Mouse (Mus musculus) layer of hippocampus, postnatal 10 days (tissue): ENCODE data around the gene Ggct. TPM values are rescaled to one million over a fixed set of nuclear protein-coding genes. Genes with fewer than 3 reads are reported as not detected.

Source experiments
- DNase-seq, 2 experiments: peaks; one replicate each; pipeline ENCODE4 v3.0.0; 2021; ENCODE audit warnings: low spot score in 2 of 2
- long read RNA-seq: library from polyadenylated mRNA; stranded (forward); transcript quantifications from one replicate; pipeline ENCODE4 v2.0.0, GENCODE M21; 2023
- total RNA-seq, 2 experiments: library from RNA; stranded (reverse); gene quantifications; 2 replicates each; pipeline ENCODE4 v1.2.3; 2021

The Ggct gene
- 10 to 100 TPM; 37.8 to 39.9 TPM for total RNA-seq
- long read RNA-seq, transcript Ggct-205 (4 exons, 431 nt): minor isoform, 5 of 30 reads
- long read RNA-seq, transcript Ggct-202 (4 exons, 3,960 nt): major isoform, 23 of 30 reads
- long read RNA-seq, partial matches to known transcripts: 0 of 30 reads
- long read RNA-seq, other reads (novel, unspliced or antisense): 2 of 30 reads

DNA sequence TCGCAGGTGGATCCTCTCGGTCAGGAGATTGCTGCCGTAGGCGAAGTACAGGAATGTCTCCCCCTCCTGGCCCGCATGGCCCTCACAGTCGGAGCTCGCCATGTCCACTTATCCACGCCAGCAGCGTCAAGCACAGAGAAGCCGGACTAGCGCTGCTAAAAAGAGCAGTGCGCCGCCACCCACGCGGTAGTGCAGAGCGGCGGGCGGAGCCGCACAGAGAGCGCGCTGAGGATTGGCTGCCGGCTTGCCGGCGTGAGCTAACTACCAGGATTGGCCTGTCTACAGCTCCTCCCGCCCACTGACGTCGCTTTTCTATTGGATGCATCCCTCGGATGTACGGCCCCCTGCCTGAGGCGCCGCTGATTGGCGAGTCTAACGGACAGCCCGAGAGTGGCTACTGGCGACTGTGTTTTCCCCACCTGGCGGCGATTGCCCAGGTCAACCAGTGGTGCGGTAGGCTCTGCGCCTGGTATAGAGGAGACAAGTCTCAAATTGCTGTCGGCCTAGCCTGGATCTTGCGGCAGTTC, at the start of gene Ggct:
Ggct (minus strand) TSS at position 217 of the 527 bp plus-strand sequence.
- DNase-seq: peak; percentile 91 to 93

DNA sequence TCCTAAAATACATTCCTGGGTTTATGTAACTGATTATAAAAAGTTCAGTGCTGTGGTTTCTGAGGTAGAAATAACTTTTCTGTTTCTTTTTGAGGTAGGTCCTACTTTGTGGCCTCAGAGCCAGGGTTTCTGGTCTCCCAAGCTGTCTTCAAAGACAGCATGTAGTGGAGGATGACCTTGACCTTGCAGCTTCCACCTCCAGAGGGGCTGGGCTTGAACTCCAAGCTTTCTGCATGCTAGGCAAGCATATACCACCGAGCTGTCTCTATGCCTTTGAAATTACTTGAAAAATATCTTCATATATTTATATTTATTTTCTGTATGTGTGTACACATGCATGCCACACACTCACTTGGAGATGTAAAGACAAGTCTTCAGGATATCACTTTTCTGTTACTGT, 47.3 kb upstream of the Ggct start:
- no peak for DNase-seq

DNA sequence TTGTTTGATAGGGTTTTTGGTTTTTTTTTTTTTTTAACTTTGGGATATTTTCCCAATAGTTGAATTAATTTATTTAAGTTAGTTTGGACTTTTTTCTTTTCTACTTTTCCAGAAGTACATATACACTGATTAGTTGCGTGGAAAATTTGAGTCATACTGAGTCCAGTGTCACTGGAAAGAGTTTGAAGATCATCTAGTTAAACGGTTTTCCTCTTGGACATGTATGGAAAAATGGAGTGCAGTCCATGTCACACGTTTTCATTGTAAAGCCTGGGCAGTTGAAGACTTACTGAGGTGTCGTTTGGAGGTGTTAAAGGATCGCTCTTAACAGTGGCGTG, 46.7 kb upstream of the Ggct start:
- no peak for DNase-seq

DNA sequence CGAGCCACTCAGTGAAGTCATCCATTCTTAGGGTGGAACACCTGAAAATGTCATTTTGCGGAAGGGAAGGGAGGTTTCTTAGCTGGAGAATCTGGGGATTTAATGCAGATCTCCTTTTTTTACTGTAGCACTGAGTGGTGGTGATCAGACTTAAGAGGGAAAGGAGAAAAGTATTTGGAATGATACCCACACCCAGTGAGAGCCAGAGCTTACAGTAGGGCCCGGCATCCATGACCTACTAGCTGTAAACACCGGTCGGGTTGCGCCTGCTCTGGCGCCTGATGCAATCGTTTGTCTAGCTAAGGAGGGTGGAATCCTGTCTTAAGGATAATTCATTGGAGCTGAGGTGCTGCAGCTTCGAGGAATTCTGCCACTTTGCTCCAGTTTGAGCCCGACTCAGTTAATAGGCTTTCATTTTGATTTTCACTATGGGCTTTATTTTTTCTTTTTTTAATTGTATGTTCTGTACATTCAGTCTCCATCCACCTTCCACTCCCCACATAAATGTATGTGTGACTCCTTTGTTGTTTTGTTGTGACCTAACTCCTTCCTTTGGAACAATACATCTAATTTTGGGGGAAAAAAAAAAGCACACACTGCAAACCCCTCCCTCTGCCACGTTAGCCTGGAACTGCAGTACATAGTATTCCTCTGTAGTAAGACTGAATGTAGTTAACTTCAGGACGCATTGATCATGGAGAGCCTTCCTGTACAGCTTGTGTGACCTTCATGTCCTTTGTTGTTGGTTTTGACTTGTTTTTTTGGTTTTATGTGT, 46.1 kb upstream of the Ggct start:
- DNase-seq: no peak

DNA sequence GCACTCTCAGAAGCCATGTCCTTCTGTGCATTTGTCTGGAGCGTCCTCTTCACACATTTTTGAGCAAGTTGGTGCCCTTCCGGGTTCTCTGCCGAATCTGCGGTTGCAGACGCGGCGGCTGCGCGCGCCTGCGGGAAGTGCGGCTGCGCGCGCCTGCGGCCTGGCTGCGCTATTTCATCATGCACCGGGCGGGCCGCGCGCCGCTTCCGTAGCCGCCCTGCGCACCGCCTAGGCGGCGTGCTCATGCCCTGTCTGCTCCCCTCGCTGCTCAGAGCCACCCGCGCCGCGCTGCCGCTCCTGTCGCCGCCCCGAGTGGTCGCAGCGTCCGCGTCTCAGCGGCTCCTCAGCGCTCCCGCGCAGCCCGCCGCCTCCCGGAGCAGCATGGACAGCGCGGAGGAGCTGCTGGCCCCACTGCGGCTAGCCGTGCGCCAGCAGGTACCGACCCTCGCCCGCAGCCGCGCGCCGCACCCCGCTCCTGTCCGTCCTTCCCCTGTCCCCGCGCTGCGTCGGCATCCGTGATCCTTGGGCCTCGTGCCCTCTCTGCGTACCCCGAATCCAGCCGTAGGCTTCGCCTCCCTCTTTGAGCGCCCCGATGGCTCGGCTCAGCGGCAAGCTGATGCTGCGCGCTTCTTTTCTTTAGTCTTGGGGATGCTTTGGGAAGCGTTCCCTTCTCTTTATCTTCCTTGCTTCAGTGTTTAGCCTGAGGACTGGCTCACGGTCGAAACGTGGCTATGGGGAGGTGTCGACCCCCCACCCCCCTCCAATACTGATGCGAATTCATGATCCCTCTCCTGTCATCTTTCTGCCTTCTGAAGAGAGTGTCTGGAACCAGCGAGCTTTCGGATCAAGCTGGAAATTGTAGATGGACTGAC, 45.3 kb upstream of the Ggct start, which contains the start of gene Gars:
Gars (plus strand) TSS at position 209 of the 872 bp plus-strand sequence.
- peak; percentile 80 to 90 for DNase-seq

DNA sequence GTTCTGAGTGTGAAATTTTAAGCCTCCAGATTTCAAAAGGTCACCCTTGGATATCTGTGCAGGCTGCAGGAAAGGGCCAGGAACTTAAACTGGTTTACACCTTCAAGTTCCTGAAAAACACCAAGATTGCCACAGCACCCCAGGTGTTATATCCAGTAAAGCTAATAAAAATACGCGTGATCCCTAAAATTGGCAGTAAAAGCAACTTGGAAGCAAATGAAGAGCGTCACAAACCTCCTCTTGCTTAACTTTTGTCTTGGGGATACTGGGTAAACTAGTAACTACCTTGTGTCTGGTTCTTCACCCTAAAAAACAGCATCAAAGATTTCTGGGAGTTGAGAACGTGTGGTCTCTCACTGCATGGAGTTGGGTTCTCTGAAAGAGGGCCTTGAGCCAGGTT, 44.0 kb upstream of the Ggct start:
- DNase-seq: no peak

DNA sequence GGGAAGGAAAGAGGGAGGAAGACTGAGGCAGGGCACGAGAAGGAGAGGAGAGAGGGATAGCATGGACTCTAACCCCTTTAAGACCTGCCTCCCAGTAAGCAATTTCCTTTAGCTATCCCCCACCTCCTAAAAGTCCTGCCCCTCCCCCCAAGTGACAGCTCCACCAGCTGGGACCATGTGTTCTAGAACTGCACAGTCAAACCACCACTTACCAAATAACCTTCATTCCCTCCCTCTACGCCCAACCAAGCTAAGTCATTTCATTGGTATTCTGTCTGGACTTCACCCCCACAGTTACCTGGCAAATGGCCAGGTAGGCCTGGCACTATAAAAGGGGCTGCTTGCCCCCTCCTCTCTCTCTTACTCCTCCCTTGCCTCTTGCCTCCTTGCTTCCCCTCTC, 34.9 kb upstream of the Ggct start:
- DNase-seq: no peak

DNA sequence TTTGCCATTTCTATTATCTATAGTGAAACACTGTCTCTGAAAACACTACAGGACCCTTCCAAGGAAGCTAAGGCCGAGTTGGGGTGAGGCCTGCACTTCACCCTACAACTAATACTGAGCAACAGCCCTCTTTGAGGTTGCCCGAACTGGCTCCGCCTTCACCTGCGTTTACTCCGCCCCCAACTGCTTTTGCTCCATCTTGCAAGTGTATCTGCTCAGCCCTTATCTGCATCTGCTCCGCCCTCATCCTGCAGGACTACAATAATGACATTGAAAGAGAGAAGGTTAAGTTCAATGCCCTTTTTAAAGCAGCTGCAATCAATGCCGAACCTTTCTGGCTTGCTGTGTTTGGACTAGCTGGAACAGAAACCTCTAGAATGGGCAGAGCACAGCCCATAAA, 29.1 kb upstream of the Ggct start:
- no peak for DNase-seq

DNA sequence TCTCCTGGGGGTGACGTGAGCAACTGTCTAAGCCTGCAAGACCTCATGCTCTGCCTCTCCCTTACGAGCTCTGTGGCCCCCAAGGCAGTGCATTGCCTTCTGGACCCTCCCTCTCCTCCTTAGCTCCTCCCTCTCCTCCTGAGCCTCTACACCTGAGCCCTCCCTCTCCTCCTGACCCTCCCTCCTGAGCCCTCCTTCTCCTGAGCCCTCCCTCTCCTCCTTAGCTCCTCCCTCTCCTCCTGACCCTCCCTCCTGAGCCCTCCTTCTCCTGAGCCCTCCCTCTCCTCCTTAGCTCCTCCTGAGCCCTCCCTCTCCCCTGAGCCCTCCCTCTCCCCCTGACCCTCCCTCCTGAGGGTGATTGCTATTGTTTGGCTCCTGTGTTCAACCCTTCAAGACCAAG, 25.7 kb upstream of the Ggct start:
- DNase-seq: no peak

DNA sequence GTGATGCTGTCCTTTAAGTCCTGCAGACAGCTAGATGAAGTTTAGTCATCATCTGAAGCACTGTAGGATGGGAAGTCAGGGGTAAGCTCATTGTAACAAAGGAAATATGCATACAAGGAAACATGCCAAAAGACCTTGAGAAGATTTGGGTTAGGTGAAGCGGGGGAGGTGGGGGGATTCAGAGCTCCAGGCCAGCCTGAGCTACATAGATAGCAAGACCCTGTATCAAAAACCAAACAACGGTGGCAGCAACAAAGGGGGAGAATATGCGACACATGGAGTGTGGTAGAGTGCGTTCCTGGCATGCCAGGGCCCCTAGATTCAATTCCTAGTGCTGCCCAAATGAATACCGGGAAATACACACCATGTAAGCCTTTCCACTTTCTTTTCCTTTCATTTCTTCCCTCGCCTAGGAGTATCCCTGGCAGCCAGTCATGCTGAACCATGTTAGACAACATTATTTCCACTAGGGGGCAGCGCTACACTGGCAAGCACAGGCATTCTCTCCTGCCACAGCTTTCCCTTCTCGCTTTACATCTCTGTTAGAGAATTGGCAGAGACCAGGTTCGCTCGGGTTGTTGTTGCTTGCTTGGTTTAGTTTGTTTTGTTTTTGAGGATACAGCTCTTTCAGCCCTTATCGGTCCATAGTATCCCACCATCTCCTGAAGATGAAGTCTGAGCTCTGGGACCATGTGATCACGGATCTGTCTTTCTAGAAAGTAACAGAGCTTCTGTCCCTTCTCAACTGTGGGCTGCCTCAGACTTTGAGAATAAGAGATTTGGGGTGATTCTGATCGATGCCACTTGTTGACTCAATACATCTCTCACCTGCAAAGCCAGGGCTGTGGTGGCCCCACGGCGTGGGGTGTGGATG, 24.2 kb upstream of the Ggct start:
- DNase-seq: peak; percentile 60 to 67

DNA sequence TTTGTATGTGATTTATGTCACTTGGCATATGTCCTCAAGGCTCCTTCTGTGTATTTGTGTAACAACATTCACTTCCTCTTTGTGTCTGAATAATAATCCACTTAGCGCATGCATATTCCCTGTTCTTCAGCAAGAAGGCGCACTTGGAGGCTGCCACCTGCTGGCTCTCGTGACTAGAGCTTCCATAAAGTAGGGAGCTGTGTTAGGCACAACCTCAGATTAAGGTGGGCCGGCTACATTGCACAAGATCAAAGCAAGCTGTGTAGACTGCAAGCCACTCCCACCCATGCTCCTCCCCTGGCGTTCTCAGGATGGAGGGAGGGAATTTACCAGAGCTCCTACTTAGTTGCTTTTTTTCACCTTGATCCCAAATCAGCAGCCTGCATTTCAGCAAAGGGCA, 23.5 kb upstream of the Ggct start:
- DNase-seq: peak; percentile 21 to 53

DNA sequence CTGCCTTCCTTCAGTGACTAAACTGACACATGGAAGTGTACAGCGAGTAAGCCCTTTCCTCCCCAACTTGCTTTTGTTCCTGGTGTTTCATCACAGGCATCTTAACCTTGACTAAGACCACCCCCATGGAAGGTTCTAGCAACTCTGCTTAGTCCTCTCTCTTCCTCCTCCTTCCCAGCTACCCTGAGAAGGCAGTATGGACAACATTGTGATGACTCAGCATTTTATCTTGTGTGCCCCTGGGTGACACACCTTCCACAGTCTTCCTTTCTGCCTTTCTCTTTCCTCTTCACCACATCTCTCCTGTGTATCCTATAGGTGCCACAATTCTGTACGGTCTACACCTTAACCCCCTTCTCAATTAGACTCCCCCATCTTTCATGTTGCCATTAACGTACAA, 21.4 kb upstream of the Ggct start:
- DNase-seq: no peak

DNA sequence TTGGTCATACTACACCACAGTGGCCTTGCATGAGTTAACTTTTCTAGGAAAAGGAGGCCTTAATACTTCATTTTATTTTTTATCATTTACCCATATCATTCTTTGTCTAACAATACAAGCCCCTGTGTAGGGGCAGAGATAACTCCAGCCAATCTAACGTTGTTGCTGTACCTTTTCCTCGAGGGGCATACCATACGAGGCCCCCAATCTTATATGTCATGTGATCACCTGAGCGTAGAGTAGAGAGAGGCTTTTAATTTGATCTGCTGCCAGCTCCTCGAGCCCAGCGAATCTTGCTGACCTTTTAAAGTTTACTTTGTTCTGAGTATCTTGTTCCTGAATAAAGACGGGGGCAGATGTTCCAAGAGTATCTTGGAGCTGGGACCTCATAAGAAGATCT, 19.8 kb upstream of the Ggct start:
- DNase-seq: no peak

DNA sequence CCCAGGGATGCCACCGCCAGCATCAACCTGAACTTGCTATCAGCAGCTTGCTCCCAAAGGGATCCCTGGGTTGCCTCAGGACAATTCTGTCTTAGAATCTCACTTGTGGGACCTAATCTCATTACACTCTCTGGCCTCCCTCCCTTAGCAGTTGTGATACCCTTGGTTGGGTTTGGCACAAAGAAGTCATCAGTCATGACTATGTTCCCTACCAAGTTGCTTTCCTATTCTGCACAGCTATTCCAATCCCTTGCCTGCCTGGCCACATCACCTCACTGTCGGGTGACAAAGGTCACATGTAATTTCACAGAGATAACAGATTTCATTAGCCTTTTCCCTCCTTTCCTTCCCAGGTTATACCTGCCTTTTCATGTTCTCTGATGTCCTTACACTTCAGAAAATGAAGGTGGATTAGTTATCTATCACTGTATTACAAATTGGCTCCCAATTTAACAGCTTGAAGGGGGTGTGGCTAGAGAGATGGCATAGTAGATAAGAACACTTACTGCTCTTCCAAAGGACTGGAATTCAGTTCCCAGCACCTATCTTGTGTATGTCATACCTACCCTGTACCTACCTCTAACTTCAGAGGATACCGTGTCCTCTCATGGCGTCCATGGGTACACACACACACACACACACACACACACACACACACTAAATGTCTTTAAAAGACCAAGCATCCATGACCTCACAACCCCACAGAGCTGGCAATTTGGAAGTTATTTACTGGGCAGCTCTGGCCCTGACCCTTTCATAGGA, 17.8 kb upstream of the Ggct start:
- DNase-seq: no peak

DNA sequence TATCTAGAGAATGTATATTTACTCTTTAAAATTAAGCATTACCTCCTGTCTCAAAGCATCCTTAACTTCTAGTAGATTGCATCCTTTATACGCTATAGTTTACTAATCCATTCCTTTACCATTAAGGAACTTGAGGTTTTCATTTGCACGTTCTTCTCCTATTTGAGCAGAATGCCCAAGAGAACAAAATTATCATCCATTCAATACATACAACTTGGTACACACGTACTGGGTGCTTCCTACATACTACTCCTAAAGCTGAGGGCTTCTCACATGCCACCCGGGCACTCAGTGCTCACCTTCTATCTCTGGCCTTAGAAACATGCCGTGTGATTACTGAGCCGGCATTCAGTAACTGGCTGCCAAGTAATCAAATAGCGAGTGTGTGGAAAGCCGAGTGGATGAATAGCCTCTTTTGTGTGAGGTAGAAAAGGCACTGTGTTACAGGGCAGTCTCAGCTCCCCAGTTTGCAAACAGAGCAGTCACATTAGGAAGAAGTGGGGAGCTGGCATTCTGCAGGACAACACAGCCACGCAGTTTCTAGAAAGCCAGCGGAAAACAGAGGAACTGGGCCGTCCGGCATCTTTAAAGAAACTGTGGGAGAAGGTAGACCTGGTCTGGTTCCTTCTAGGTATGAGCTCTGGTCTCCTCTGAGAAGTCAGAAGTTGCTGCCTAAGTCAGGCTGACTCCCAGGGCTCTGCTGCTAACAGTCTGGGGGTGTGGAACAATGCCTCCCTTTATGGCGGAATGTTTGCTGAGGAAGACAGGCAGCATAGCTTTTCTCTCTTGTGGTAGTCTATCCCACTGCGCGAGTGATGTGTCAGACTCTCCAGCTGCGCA, 16.9 kb upstream of the Ggct start:
- DNase-seq: peak; percentile 20 to 25

DNA sequence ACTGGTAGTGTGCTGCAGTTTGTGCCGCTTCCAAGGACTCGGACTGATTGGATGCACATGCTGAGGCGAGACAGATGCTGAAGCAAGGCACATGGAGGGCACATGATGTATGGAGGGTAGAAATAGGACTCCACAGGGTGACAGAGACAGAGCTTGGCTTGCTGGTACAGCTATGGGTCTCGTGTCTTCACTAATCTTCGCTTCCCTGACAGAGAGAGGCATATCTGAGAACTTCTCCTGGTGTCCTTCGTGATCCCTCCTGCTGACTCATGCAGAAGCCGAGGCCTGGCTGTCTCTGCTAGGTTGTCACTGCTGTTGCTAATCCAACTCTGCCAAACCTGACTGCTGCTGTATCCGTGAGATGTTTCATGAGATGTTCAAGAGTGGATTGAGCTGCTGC, 15.7 kb upstream of the Ggct start:
- DNase-seq: no peak

DNA sequence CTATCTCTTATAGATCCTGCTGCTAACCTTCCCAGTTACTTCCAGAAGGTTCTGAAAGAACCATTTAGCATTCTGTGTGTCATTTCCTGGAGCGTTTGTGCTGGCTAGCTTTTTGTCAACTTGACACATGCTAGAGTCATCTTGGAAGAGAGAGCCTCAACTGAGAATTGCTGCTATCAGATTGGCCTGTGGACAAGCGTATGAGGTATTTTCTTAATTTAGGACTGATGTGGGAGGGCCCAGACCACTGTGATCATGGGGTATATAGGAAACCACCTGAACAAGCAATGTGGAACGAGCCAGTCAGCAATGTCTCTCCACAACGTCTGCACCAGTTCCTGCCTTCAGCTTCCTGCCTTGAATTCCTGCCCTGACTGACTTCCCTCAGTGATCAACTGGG, 10.8 kb upstream of the Ggct start:
- DNase-seq: no peak

DNA sequence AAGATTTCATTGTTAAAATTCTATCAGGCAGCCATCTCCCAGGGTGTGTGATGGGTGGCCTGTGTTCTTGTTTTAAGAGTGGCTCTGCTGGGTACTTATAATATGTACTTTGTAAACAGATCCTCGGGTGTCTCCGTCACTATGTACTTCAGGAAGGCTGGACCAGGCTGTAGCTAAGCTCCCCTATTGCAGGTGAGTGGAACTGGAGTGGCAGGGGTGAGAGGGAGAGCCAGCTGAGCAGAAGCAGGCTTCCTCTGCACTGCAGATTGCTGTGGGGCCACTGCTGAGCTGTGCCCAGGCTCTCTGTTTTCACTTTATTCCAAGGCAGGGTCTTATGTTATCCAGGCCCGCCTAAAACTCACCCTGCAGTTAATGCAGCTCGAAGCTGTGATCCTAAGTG, 9.7 kb upstream of the Ggct start:
- DNase-seq: no peak

DNA sequence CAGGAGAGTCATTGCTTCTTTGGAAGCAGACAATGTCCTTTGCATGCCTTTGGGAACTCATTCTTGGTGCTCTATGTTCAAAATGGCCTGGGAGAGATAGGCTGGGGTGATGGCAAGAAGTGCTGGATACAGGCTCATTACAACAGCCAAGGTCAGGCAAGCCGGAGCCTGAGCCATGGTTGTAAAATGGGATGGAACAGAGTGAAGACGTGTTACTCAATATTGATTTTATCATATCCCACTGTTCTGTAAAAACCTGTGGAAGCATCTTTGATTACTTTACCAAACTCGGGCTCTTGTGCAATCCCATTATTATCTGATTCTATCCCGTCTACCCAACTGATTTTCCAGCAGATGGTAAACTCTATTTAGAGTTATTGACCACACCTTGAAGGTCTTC, 8.6 kb upstream of the Ggct start:
- DNase-seq: no peak
